Mouse (Mus musculus): ENCODE measurements at regions not wholly inside any gene's neighbourhood (a gene's known extent, or its start where the extent isn't known, plus 50 kb on each side); places are given as distances from the start of the nearest gene placed in this dataset.

DNA sequence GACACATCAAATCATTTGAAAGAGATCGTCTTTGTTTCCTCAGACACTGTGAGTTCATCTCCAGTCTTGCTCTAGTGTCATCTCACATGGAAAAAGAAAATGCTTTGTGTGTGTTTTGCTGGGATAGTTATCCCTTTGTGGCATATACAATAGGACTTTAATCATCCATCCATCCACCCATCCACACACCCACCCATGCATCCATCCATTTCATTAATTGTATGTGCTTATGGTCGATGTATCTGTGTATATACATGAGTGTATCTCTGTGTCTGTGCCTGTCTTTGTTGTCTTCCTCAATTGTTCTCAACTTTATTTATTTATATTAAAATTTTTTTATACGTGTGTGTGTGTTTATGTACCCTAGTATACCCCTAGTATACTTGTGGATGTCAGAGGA, 355.3 kb upstream of the Fam98a start:
- Histone ChIP-seq H3K4me1 (ENCODE audit: control insufficient read depth, insufficient read depth, low read length) (no peaks in the 10 kb centered on the region), H3K4me3 (ENCODE audit: insufficient read depth, low read length) (no peak overlapping the region), H3K27ac (ENCODE audit: insufficient read depth, low read depth, low read length) (no peak overlapping the region)
- TF ChIP-seq CTCF (IDR thresholded peaks at IDR 0.05; ENCODE audit: low read depth, low read length) (no peak), POLR2A (IDR thresholded peaks at IDR 0.05; ENCODE audit: borderline replicate concordance, low read depth, low read length) (no peak)

DNA sequence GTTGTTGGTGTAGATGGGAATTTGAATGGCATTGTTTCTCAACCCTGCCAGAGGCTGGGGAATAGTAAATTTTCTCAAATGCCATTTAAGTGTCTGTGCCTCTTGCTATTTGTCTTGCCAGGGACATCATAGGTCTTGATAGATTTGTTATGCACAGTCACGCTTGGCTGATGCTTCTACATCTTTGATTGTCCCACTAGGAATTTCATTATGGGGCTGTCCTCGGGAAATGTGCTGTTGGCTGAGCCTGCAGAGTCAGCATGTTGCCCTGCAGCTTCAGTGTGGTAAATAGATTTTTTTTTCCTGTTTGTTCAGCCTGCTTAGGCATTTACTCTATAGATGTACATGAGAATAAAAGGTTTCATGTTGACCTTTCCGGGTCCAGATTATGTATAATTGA, 354.9 kb upstream of the Fam98a start:
- TF ChIP-seq POLR2A (IDR thresholded peaks at IDR 0.05; ENCODE audit: borderline replicate concordance, low read depth, low read length) (no peak), CTCF (IDR thresholded peaks at IDR 0.05; ENCODE audit: low read depth, low read length) (no peak)
- no peaks in the 10 kb centered on the region for H3K4me1 ChIP-seq (ENCODE audit: control insufficient read depth, insufficient read depth, low read length)
- H3K4me3 ChIP-seq (ENCODE audit: insufficient read depth, low read length) = no peak overlapping the region
- no peak overlapping the region for H3K27ac ChIP-seq (ENCODE audit: insufficient read depth, low read depth, low read length)

DNA sequence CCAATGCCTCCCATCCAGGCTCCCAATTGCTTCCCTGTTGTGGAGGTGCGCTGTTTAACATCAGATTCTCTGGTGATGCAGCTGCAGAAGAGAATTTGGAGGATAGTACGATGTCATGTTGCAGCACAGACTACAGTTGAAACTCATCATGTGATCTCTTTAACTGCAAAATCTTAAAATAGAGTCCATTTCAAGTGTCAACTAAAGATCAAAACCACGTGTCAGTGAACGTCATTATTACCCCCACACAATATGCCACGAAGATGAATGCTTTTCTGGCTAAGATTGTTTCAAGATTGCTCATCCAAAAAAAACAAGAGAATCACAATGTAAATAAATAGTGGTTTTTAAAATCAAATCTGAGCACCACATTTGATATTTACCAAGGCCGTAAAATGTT, 343.7 kb upstream of the Fam98a start:
- Histone ChIP-seq H3K4me1 (ENCODE audit: control insufficient read depth, insufficient read depth, low read length) (no peaks in the 10 kb centered on the region), H3K4me3 (ENCODE audit: insufficient read depth, low read length) (no peak overlapping the region), H3K27ac (ENCODE audit: insufficient read depth, low read depth, low read length) (no peak overlapping the region)
- TF ChIP-seq CTCF (IDR thresholded peaks at IDR 0.05; ENCODE audit: low read depth, low read length) = no peak
- no peak for TF ChIP-seq POLR2A (IDR thresholded peaks at IDR 0.05; ENCODE audit: borderline replicate concordance, low read depth, low read length)

DNA sequence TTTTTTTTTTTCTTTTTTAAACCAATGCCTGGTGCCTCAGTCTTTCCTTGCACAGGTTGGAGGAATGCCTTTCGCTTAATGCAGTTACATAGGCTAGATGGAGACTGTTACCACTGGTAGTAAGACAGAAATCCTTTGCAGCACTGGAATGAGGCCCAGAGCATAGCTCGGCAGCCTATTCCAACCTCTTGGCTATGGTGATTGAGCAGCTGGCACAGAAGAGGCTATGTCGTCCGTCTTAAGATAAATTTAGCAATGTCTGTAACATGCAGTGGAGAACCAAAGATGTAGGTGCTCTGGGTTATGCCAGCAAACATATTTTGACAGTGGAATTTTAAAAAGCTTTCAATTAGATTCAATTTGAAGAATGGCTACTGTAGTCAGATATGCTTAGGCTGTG, 343.2 kb upstream of the Fam98a start:
- H3K4me3 ChIP-seq (ENCODE audit: insufficient read depth, low read length) = no peak overlapping the region
- no peaks in the 10 kb centered on the region for H3K4me1 ChIP-seq (ENCODE audit: control insufficient read depth, insufficient read depth, low read length)
- no peak for TF ChIP-seq CTCF (IDR thresholded peaks at IDR 0.05; ENCODE audit: low read depth, low read length)
- TF ChIP-seq POLR2A (IDR thresholded peaks at IDR 0.05; ENCODE audit: borderline replicate concordance, low read depth, low read length) = no peak
- H3K27ac ChIP-seq (ENCODE audit: insufficient read depth, low read depth, low read length) = no peak overlapping the region

DNA sequence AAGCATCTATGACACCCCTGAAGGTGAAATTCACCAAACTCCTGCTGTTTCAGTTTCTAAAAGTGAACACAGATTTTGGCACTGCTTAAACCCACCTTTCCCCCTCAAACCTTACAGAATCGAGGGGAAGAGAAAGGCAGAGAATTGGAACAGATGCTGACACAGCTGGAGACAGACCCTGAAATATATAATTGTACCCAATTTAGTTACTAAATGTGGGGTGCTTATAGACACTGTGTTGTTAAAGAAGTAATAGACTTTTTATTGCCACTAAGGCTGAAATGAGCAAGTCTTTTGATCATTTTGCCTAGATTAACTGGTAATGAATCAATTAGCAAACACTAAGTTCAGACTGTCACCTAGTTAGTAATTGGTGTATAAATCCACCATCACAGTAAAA, 341.8 kb upstream of the Fam98a start:
- TF ChIP-seq POLR2A (IDR thresholded peaks at IDR 0.05; ENCODE audit: borderline replicate concordance, low read depth, low read length) = no peak
- TF ChIP-seq CTCF (IDR thresholded peaks at IDR 0.05; ENCODE audit: low read depth, low read length) = no peak
- H3K27ac ChIP-seq (ENCODE audit: insufficient read depth, low read depth, low read length) = no peak overlapping the region
- no peak overlapping the region for H3K4me3 ChIP-seq (ENCODE audit: insufficient read depth, low read length)
- no peaks in the 10 kb centered on the region for H3K4me1 ChIP-seq (ENCODE audit: control insufficient read depth, insufficient read depth, low read length)

DNA sequence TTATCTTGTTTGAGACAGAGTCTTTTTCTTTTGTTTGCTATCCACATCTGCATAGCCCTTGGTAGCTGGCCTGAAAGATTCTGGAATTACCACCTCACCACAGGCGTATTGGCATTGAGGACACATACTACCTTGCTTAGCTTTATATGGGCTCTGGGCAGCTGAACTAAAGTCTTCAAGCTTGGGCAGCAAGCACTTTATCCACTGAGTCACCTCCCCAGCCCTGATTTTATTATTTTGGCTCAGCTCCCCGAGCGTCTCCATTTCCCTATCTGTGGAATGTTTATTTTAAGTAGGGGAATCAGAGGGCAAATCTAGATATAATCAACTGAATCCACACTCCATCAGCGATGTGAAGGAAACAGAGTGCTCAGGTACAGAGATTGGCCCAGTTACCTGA, 340.4 kb upstream of the Fam98a start:
- TF ChIP-seq CTCF (IDR thresholded peaks at IDR 0.05; ENCODE audit: low read depth, low read length) (no peak), POLR2A (IDR thresholded peaks at IDR 0.05; ENCODE audit: borderline replicate concordance, low read depth, low read length) (no peak)
- Histone ChIP-seq H3K4me3 (ENCODE audit: insufficient read depth, low read length) (no peak overlapping the region), H3K27ac (ENCODE audit: insufficient read depth, low read depth, low read length) (no peak overlapping the region), H3K4me1 (ENCODE audit: control insufficient read depth, insufficient read depth, low read length) (no peaks in the 10 kb centered on the region)

DNA sequence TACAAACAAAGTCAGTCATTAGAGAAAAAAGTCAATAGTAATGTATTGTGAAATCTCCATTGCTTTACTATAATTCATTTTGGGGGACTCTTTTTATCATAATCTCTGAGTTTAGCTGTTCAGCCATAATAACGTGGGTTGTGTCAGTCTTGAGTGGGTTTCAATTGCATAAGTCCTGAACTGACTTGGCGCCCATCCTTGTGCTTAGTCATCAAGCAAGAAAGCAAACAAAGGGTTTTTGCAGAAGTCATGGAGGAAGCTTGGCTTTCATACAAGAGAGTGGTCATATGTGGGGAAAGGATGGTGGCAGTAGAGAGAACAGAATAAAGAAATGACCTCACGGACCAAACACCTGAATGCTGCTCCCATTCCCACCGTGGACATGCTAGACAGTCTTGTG, 339.8 kb upstream of the Fam98a start:
- no peaks in the 10 kb centered on the region for H3K4me1 ChIP-seq (ENCODE audit: control insufficient read depth, insufficient read depth, low read length)
- H3K27ac ChIP-seq (ENCODE audit: insufficient read depth, low read depth, low read length) = no peak overlapping the region
- no peak overlapping the region for H3K4me3 ChIP-seq (ENCODE audit: insufficient read depth, low read length)
- TF ChIP-seq POLR2A (IDR thresholded peaks at IDR 0.05; ENCODE audit: borderline replicate concordance, low read depth, low read length) (no peak), CTCF (IDR thresholded peaks at IDR 0.05; ENCODE audit: low read depth, low read length) (no peak)

DNA sequence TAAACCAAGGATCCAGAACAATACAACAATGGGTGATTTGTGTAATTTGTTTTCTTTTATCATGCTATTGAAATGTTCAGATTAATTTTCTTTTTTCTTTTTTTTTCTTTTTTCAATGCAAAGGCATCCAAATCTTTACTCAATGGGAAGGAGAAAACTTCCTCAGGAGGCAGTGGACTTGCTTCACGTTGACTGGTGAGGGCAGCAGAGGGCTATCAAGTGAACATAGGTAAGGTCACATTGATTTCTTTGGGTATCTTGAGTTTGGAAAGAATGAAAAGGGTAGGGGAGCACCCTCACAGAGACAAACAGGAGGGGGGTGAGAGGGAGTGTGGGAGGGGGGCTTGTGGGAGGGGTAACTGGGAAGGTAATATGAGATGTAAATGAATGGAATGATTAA, 326.1 kb upstream of the Fam98a start:
- H3K4me3 ChIP-seq (ENCODE audit: insufficient read depth, low read length) = no peak overlapping the region
- TF ChIP-seq CTCF (IDR thresholded peaks at IDR 0.05; ENCODE audit: low read depth, low read length) (no peak), POLR2A (IDR thresholded peaks at IDR 0.05; ENCODE audit: borderline replicate concordance, low read depth, low read length) (no peak)

DNA sequence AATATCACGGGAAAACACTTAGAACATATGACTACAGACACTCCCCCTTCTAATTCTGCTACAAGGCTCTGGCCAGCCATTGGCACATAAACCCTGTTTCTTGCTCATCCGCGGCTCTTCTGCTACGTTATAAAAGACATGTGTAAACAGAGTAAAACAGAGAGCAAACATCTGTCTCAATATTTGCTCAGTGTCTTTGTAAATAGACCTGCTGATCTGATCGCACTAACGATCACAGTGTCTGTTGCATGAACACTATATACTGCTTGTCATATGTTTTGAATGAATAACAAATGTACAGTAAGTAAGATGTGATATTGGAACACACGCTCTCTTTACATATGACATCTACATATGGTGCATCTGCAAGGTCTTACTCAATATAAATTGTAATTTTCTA, 325.1 kb upstream of the Fam98a start:
- H3K27ac ChIP-seq (ENCODE audit: insufficient read depth, low read depth, low read length) = no peak overlapping the region
- no peaks in the 10 kb centered on the region for H3K4me1 ChIP-seq (ENCODE audit: control insufficient read depth, insufficient read depth, low read length)
- H3K4me3 ChIP-seq (ENCODE audit: insufficient read depth, low read length) = no peak overlapping the region
- TF ChIP-seq POLR2A (IDR thresholded peaks at IDR 0.05; ENCODE audit: borderline replicate concordance, low read depth, low read length) (no peak), CTCF (IDR thresholded peaks at IDR 0.05; ENCODE audit: low read depth, low read length) (no peak)

More for the DNA sequence above, 326.1 kb upstream of the Fam98a start:
- no peaks in the 10 kb centered on the region for H3K4me1 ChIP-seq (ENCODE audit: control insufficient read depth, insufficient read depth, low read length)
- no peak overlapping the region for H3K27ac ChIP-seq (ENCODE audit: insufficient read depth, low read depth, low read length)

DNA sequence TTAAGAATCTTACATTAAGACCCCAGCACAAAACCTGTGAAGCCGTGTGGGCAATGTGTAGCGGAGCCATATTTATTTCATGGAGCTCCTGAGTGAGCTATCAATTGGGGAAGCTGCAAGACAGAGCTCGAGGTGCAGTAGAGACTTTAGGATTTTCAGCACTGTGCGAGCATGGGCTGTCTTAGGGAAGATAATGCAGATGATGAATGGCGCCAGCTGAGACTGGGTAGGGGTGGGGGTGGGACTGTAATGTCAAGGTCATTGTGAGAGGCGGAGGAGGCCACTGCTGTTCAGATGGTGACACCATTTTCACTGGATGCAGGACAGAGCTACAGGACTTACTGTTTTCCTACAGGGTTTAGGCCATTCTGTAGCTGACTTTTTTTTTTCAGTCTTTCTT, 322.8 kb upstream of the Fam98a start:
- no peaks in the 10 kb centered on the region for H3K4me1 ChIP-seq (ENCODE audit: control insufficient read depth, insufficient read depth, low read length)
- no peak overlapping the region for H3K27ac ChIP-seq (ENCODE audit: insufficient read depth, low read depth, low read length)
- no peak overlapping the region for H3K4me3 ChIP-seq (ENCODE audit: insufficient read depth, low read length)
- TF ChIP-seq POLR2A (IDR thresholded peaks at IDR 0.05; ENCODE audit: borderline replicate concordance, low read depth, low read length) (no peak), CTCF (IDR thresholded peaks at IDR 0.05; ENCODE audit: low read depth, low read length) (no peak)

DNA sequence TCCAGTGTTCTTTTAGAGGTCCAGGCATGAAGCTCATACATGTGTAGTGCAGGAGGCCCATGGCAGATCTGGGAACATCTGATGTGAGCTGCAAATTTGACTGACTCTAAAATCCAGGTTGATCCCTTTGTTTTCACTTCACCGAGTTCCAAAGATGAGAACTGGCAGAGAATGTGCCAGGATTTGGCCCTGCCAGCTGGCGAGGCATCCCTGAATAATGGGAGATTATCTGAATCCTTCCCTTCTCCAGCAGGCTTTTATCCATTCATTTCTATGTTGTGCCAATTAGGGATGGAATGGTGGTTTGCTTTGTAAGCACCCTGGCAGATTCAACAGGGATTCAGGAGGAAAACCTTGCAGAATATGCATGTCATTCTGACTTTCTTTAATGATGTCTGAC, 318.7 kb upstream of the Fam98a start:
- no peak overlapping the region for H3K27ac ChIP-seq (ENCODE audit: insufficient read depth, low read depth, low read length)
- no peaks in the 10 kb centered on the region for H3K4me1 ChIP-seq (ENCODE audit: control insufficient read depth, insufficient read depth, low read length)
- TF ChIP-seq POLR2A (IDR thresholded peaks at IDR 0.05; ENCODE audit: borderline replicate concordance, low read depth, low read length) (no peak), CTCF (IDR thresholded peaks at IDR 0.05; ENCODE audit: low read depth, low read length) (no peak)
- H3K4me3 ChIP-seq (ENCODE audit: insufficient read depth, low read length) = no peak overlapping the region

Data from bone marrow macrophage, adult 2 months (primary cell).